Mouse (Mus musculus): ENCODE results near the gene Arhgap17. TPM values are rescaled to one million over a fixed set of nuclear protein-coding genes. Genes with fewer than 3 reads are reported as not detected.

Gene Arhgap17
- total and polyA plus RNA-seq, 3 experiments: 6.7 to 56.1 (median 7.4) TPM

DNA sequence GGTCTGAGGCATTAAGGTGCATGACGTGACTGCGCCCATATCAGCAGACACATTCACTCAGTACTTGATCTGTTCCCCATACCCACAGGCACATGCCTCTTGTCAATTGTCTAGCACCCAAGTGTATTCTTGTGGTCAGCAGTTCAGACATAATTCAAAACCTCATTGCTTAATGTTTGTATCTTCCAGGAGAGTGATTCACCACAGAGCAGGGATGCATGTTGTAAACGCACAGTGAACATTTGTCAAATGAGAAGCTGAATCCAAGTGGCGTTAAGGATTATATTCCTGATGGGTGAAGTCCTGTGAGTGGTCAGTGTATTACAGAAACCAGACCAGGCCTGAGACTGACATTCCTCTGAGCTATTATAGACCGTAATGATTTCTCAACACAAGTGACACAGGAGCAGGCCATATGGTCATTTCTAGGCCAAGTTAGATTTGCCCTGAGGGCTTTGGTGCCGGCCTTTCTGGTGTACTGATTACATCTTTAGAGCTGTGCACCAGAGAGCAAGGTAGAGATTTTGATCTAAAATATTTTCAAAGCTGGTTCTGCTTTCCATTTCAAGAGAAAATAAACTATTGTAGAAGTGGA, 20.1 kb upstream of the Arhgap17 start:
- H3K4me1 ChIP-seq (ENCODE audit: control insufficient read depth in 1 of 2, insufficient read depth in 2 of 2): no peaks in the 10 kb centered on the region
- no peak overlapping the region for H3K9ac ChIP-seq (ENCODE audit: insufficient read depth, low read depth)
- TF ChIP-seq KAT2A (IDR thresholded peaks at IDR 0.05; ENCODE audit: insufficient replicate concordance, low read length) (no peak), ELF1 (IDR thresholded peaks at IDR 0.05; ENCODE audit: low read depth, low read length) (no peak), CTCF (conservative IDR thresholded peaks at IDR 0.05 in 1 of 2, IDR thresholded peaks at IDR 0.05 in 1 of 2; ENCODE audit: low read depth in 2 of 2, low read length in 2 of 2) (no peak), MAFK (IDR thresholded peaks at IDR 0.05; ENCODE audit: insufficient replicate concordance, low read length) (no peak), SMC3 (IDR thresholded peaks at IDR 0.05; ENCODE audit: low read depth, low read length) (no peak), POLR2A (IDR thresholded peaks at IDR 0.05; ENCODE audit: low read depth, low read length) (no peak)
- dilution Hi-C loops (cut with MboI; ENCODE audit: extremely low pct_ligation_motif_present, extremely low pct_unique_long_range_greater_than_20kb, low sequenced_read_pairs) (no loop called here), in situ Hi-C loops (cut with MboI; ENCODE audit: low pct_ligation_motif_present, low pct_unique_long_range_greater_than_20kb, low sequenced_read_pairs) (no loop called here)
- H3K27ac ChIP-seq (ENCODE audit: insufficient read depth, low read depth): no peak overlapping the region
- no peak for DNase-seq (ENCODE audit: extremely low read depth)
- H3K36me3 ChIP-seq (replicated peaks in 1 of 2; ENCODE audit: control insufficient read depth in 1 of 2, insufficient read depth in 1 of 2, low read length in 1 of 2): peaks cover 5 to 63% of the 10 kb centered on the region in 2 experiments
- H3K79me2 ChIP-seq (replicated peaks; ENCODE audit: control insufficient read depth, extremely low read depth, insufficient read depth, poor library complexity, severe bottlenecking): no peaks in the 10 kb centered on the region
- no peak overlapping the region for H3K4me3 ChIP-seq (replicated peaks in 1 of 3; ENCODE audit: low read depth in 2 of 3, low read length in 2 of 3, poor library complexity in 1 of 3)
- no peaks in the 10 kb centered on the region for H3K9me3 ChIP-seq (replicated peaks; ENCODE audit: low read length)
- no peaks in the 10 kb centered on the region for H3K27me3 ChIP-seq (replicated peaks)
- H3K4me2 ChIP-seq (ENCODE audit: insufficient read depth, low read depth, poor library complexity, severe bottlenecking): no peak overlapping the region

DNA sequence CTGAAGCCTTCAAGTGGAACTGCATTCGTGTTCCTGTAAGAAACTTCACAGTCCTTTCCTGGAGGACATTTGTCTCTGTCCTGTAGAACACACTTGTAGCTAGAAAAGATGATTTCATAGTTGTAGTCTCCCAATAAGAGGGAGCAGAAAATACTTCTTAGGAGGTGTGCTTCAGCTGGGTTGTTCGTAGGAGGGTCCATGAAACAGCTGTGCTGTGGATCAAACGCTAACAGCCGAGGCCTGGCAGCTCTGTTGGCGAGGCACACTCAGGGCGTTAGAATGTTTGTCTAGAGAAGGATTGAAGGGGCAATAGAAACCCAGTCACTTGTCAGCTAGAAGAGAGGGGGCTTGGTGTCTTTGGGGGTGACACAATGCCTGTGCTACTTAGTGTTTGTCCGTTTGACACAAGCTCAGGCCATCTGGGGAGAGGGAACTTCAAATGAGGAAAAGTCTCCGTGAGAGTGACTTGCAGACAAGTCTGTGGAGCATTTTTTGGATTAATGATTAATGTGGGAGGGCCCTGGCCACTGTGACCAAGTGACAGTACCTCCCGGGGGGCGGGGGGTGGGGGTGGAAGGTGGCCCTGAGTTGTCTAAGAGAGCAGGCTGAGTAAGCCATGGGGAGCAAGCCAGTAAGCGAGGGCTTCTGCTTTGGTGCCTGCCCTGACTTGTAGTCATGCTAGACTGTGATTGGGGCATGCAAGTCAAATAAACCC, 16.1 kb upstream of the Arhgap17 start:
- no peak overlapping the region for H3K4me2 ChIP-seq (ENCODE audit: insufficient read depth, low read depth, poor library complexity, severe bottlenecking)

DNA sequence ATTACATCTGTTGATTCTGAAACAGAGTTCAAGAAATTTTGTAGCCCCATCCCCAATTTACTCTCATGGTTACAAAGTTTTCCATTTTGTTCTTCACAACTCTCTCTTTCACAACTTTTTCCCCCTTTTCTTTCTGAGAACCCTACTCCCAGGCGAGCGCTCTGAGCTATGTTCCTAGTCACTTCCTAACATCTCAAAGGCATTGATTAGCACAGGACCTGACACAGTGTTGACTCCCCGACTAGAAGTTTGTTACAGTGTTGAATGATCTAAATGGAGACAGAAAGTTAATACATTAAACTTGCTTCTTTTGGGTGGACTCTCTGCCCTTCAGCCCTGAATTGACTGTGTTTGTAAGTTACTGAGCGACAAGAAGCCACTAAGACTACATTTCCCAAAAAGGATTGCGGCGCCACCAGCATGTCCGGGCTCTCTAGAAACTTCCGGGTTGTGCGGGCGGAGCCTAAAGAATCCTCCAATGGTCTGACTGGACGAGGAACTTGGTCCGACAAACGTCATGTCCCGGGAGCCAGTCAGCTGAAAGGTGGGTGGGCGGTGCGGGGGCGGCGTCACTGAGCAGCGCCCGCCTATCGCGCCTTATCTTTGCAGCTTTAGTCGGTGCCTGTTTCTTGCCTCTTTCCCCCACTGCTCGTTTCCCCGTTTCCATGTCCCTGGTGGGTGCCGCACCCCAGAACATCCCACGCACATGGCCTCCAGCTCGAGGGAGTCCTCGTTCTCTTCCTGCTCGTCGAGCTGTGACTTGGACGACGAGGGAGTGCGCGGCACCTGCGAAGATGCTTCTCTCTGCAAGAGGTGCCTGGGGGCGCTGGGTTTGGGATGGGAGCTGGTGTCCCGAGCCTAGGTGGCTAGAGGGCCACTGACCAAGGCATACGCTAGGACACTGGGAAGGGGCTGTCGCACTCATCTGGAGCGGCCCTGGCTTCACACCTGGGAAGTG, 8.0 kb upstream of the Arhgap17 start:
- Histone ChIP-seq H3K27me3 (replicated peaks) (peaks cover 2% of the 10 kb centered on the region), H3K4me1 (ENCODE audit: control insufficient read depth in 1 of 2, insufficient read depth in 2 of 2) (peaks cover 8 to 31% of the 10 kb centered on the region in 2 experiments; a peak in 3 of 4 replicates), H3K4me3 (replicated peaks in 1 of 3; ENCODE audit: low read depth in 2 of 3, low read length in 2 of 3, poor library complexity in 1 of 3) (peak overlapping the region; percentile 71 to 91 (median 80)), H3K9ac (ENCODE audit: insufficient read depth, low read depth) (peak overlapping the region; percentile 52), H3K27ac (ENCODE audit: insufficient read depth, low read depth) (no peak overlapping the region), H3K79me2 (replicated peaks; ENCODE audit: control insufficient read depth, extremely low read depth, insufficient read depth, poor library complexity, severe bottlenecking) (no peaks in the 10 kb centered on the region; the same call in 1 of the 2 replicates), H3K9me3 (replicated peaks; ENCODE audit: low read length) (no peaks in the 10 kb centered on the region), H3K4me2 (ENCODE audit: insufficient read depth, low read depth, poor library complexity, severe bottlenecking) (peak overlapping the region; percentile 81), H3K36me3 (replicated peaks in 1 of 2; ENCODE audit: control insufficient read depth in 1 of 2, insufficient read depth in 1 of 2, low read length in 1 of 2) (peaks cover 0 to 10% of the 10 kb centered on the region in 2 experiments)
- in situ Hi-C loops (cut with MboI; ENCODE audit: low pct_ligation_motif_present, low pct_unique_long_range_greater_than_20kb, low sequenced_read_pairs): no loop called here
- DNase-seq (ENCODE audit: extremely low read depth): peak; percentile 98
- dilution Hi-C loops (cut with MboI; ENCODE audit: extremely low pct_ligation_motif_present, extremely low pct_unique_long_range_greater_than_20kb, low sequenced_read_pairs): no loop called here
- TF ChIP-seq BHLHE40 (IDR thresholded peaks at IDR 0.05; ENCODE audit: low read depth, low read length) (peak; percentile 15; the same call in 1 of the 2 replicates), CTCF (conservative IDR thresholded peaks at IDR 0.05 in 1 of 2, IDR thresholded peaks at IDR 0.05 in 1 of 2; ENCODE audit: low read depth in 2 of 2, low read length in 2 of 2) (no peak), ETS1 (conservative IDR thresholded peaks at IDR 0.05; ENCODE audit: low read depth, low read length) (no peak), CHD1 (IDR thresholded peaks at IDR 0.05; ENCODE audit: low read depth, low read length) (no peak), ZNF384 (IDR thresholded peaks at IDR 0.05; ENCODE audit: low read depth, low read length) (no peak), ZMIZ1 (IDR thresholded peaks at IDR 0.05; ENCODE audit: low read depth, low read length) (no peak; the same call in 1 of the 2 replicates), KAT2A (IDR thresholded peaks at IDR 0.05; ENCODE audit: insufficient replicate concordance, low read length) (peak; percentile 94; the same call in 1 of the 2 replicates), E2F4 (IDR thresholded peaks at IDR 0.05; ENCODE audit: insufficient replicate concordance, low read depth, low read length) (no peak), SMC3 (IDR thresholded peaks at IDR 0.05; ENCODE audit: low read depth, low read length) (no peak), TBP (conservative IDR thresholded peaks at IDR 0.05; ENCODE audit: low read depth, low read length) (peak; percentile 60; the same call in 1 of the 2 replicates), MAZ (IDR thresholded peaks at IDR 0.05; ENCODE audit: low read depth, low read length) (peak; percentile 60), GABPA (IDR thresholded peaks at IDR 0.05; ENCODE audit: insufficient replicate concordance, low read depth, low read length) (peak; percentile 42; the same call in 1 of the 2 replicates), POLR2A (IDR thresholded peaks at IDR 0.05; ENCODE audit: low read depth, low read length) (peak; percentile 73), CHD2 (IDR thresholded peaks at IDR 0.05; ENCODE audit: low read length) (peak; percentile 79), EP300 (IDR thresholded peaks at IDR 0.05; ENCODE audit: low read length) (no peak), SIN3A (IDR thresholded peaks at IDR 0.05; ENCODE audit: low read length) (peak; percentile 56; the same call in 1 of the 2 replicates)

More for the DNA sequence above, 16.1 kb upstream of the Arhgap17 start:
- H3K27me3 ChIP-seq (replicated peaks): no peaks in the 10 kb centered on the region
- DNase-seq (ENCODE audit: extremely low read depth): no peak
- H3K9me3 ChIP-seq (replicated peaks; ENCODE audit: low read length): no peaks in the 10 kb centered on the region
- dilution Hi-C loops (cut with MboI; ENCODE audit: extremely low pct_ligation_motif_present, extremely low pct_unique_long_range_greater_than_20kb, low sequenced_read_pairs): no loop called here
- no peak for TF ChIP-seq MXI1 (IDR thresholded peaks at IDR 0.05; ENCODE audit: low read depth, low read length)
- TF ChIP-seq IRF4 (IDR thresholded peaks at IDR 0.05; ENCODE audit: low read depth, low read length): no peak
- no peak for TF ChIP-seq TBP (conservative IDR thresholded peaks at IDR 0.05; ENCODE audit: low read depth, low read length)
- H3K4me1 ChIP-seq (ENCODE audit: control insufficient read depth in 1 of 2, insufficient read depth in 2 of 2): peaks cover 0 to 10% of the 10 kb centered on the region in 2 experiments; a peak in 1 of 4 replicates
- in situ Hi-C loops (cut with MboI; ENCODE audit: low pct_ligation_motif_present, low pct_unique_long_range_greater_than_20kb, low sequenced_read_pairs): no loop called here
- H3K36me3 ChIP-seq (replicated peaks in 1 of 2; ENCODE audit: control insufficient read depth in 1 of 2, insufficient read depth in 1 of 2, low read length in 1 of 2): peaks cover 2 to 56% of the 10 kb centered on the region in 2 experiments
- H3K79me2 ChIP-seq (replicated peaks; ENCODE audit: control insufficient read depth, extremely low read depth, insufficient read depth, poor library complexity, severe bottlenecking): no peaks in the 10 kb centered on the region; the same call in 1 of the 2 replicates
- no peak overlapping the region for H3K27ac ChIP-seq (ENCODE audit: insufficient read depth, low read depth)
- H3K4me3 ChIP-seq (replicated peaks in 1 of 3; ENCODE audit: low read depth in 2 of 3, low read length in 2 of 3, poor library complexity in 1 of 3): no peak overlapping the region
- no peak overlapping the region for H3K9ac ChIP-seq (ENCODE audit: insufficient read depth, low read depth)

Data from CH12.LX (cell line).